Mouse (Mus musculus): ENCODE measurements around the gene Flrt2. TPM values are rescaled to one million over a fixed set of nuclear protein-coding genes. Genes with fewer than 3 reads are reported as not detected.

Gene Flrt2
- polyA plus RNA-seq, 1 experiment = 1.1 TPM

GRCm38 (mm10) chr12:95675711-95676110, 16.3 kb upstream of the Flrt2 start:
- H3K4me3 ChIP-seq (ENCODE audit: control insufficient read depth, insufficient read depth, low read length) = no peak overlapping the region
- TF ChIP-seq CTCF (IDR thresholded peaks at IDR 0.05; ENCODE audit: borderline replicate concordance, control insufficient read depth, extremely low read depth, insufficient read depth, low read length, poor library complexity) = no peak
- TF ChIP-seq POLR2A (IDR thresholded peaks at IDR 0.05; ENCODE audit: control insufficient read depth, extremely low read depth, insufficient read depth, low read length, poor library complexity) = no peak
- no peaks in the 10 kb centered on the region for H3K36me3 ChIP-seq (ENCODE audit: control insufficient read depth, insufficient read depth, low read length)
- 68% methylated on average over 5 of the region's 5 CpGs for WGBS
- no peak overlapping the region for H3K27ac ChIP-seq (ENCODE audit: control insufficient read depth, insufficient read depth, low read length)
- H3K4me1 ChIP-seq (replicated peaks; ENCODE audit: control insufficient read depth, insufficient read depth, low read length) = no peaks in the 10 kb centered on the region
- H3K27me3 ChIP-seq (ENCODE audit: control insufficient read depth, insufficient read depth, low read length) = no peaks in the 10 kb centered on the region
- DNase-seq = no peak

GRCm38 (mm10) chr12:95690819-95691218, 1.2 kb upstream of the Flrt2 start:
- H3K27ac ChIP-seq (ENCODE audit: control insufficient read depth, insufficient read depth, low read length) = no peak overlapping the region
- H3K36me3 ChIP-seq (ENCODE audit: control insufficient read depth, insufficient read depth, low read length) = no peaks in the 10 kb centered on the region
- no peaks in the 10 kb centered on the region; the same call in 1 of the 2 replicates for H3K27me3 ChIP-seq (ENCODE audit: control insufficient read depth, insufficient read depth, low read length)

GRCm38 (mm10) chr12:95692948-95693650, 1.1 kb downstream of the Flrt2 start:
- no peak overlapping the region for H3K4me3 ChIP-seq (ENCODE audit: control insufficient read depth, insufficient read depth, low read length)
- no peak for TF ChIP-seq POLR2A (IDR thresholded peaks at IDR 0.05; ENCODE audit: control insufficient read depth, extremely low read depth, insufficient read depth, low read length, poor library complexity)
- no peak for TF ChIP-seq CTCF (IDR thresholded peaks at IDR 0.05; ENCODE audit: borderline replicate concordance, control insufficient read depth, extremely low read depth, insufficient read depth, low read length, poor library complexity)

More at GRCm38 (mm10) chr12:95690819-95691218, 1.2 kb upstream of the Flrt2 start:
- Histone ChIP-seq H3K4me1 (replicated peaks; ENCODE audit: control insufficient read depth, insufficient read depth, low read length) (no peaks in the 10 kb centered on the region), H3K4me3 (ENCODE audit: control insufficient read depth, insufficient read depth, low read length) (no peak overlapping the region)
- 25% methylated on average over 9 of the region's 9 CpGs for WGBS
- no peak for TF ChIP-seq POLR2A (IDR thresholded peaks at IDR 0.05; ENCODE audit: control insufficient read depth, extremely low read depth, insufficient read depth, low read length, poor library complexity)
- no peak for TF ChIP-seq CTCF (IDR thresholded peaks at IDR 0.05; ENCODE audit: borderline replicate concordance, control insufficient read depth, extremely low read depth, insufficient read depth, low read length, poor library complexity)
- DNase-seq = no peak

GRCm38 (mm10) chr12:95693651-95694471, 1.8 kb downstream of the Flrt2 start:
- no peaks in the 10 kb centered on the region for H3K36me3 ChIP-seq (ENCODE audit: control insufficient read depth, insufficient read depth, low read length)
- TF ChIP-seq POLR2A (IDR thresholded peaks at IDR 0.05; ENCODE audit: control insufficient read depth, extremely low read depth, insufficient read depth, low read length, poor library complexity) (no peak), CTCF (IDR thresholded peaks at IDR 0.05; ENCODE audit: borderline replicate concordance, control insufficient read depth, extremely low read depth, insufficient read depth, low read length, poor library complexity) (no peak)
- no peak for DNase-seq
- H3K27me3 ChIP-seq (ENCODE audit: control insufficient read depth, insufficient read depth, low read length) = no peaks in the 10 kb centered on the region; the same call in 1 of the 2 replicates
- no peak overlapping the region for H3K27ac ChIP-seq (ENCODE audit: control insufficient read depth, insufficient read depth, low read length)
- no peaks in the 10 kb centered on the region for H3K4me1 ChIP-seq (replicated peaks; ENCODE audit: control insufficient read depth, insufficient read depth, low read length)
- H3K4me3 ChIP-seq (ENCODE audit: control insufficient read depth, insufficient read depth, low read length) = no peak overlapping the region
- WGBS = 2% methylated on average over 28 of the region's 28 CpGs

More at GRCm38 (mm10) chr12:95692948-95693650, 1.1 kb downstream of the Flrt2 start:
- WGBS = 10% methylated on average over 13 of the region's 13 CpGs
- Histone ChIP-seq H3K27me3 (ENCODE audit: control insufficient read depth, insufficient read depth, low read length) (no peaks in the 10 kb centered on the region; the same call in 1 of the 2 replicates), H3K27ac (ENCODE audit: control insufficient read depth, insufficient read depth, low read length) (no peak overlapping the region), H3K4me1 (replicated peaks; ENCODE audit: control insufficient read depth, insufficient read depth, low read length) (no peaks in the 10 kb centered on the region), H3K36me3 (ENCODE audit: control insufficient read depth, insufficient read depth, low read length) (no peaks in the 10 kb centered on the region)
- DNase-seq = no peak

GRCm38 (mm10) chr12:95694507-95694906, 2.5 kb downstream of the Flrt2 start:
- DNase-seq = no peak
- Histone ChIP-seq H3K27me3 (ENCODE audit: control insufficient read depth, insufficient read depth, low read length) (no peaks in the 10 kb centered on the region; the same call in 1 of the 2 replicates), H3K4me1 (replicated peaks; ENCODE audit: control insufficient read depth, insufficient read depth, low read length) (no peaks in the 10 kb centered on the region), H3K36me3 (ENCODE audit: control insufficient read depth, insufficient read depth, low read length) (no peaks in the 10 kb centered on the region), H3K4me3 (ENCODE audit: control insufficient read depth, insufficient read depth, low read length) (no peak overlapping the region), H3K27ac (ENCODE audit: control insufficient read depth, insufficient read depth, low read length) (no peak overlapping the region)
- TF ChIP-seq CTCF (IDR thresholded peaks at IDR 0.05; ENCODE audit: borderline replicate concordance, control insufficient read depth, extremely low read depth, insufficient read depth, low read length, poor library complexity) = no peak
- no peak for TF ChIP-seq POLR2A (IDR thresholded peaks at IDR 0.05; ENCODE audit: control insufficient read depth, extremely low read depth, insufficient read depth, low read length, poor library complexity)
- 5% methylated on average over 8 of the region's 8 CpGs for WGBS

GRCm38 (mm10) chr12:95694991-95695833, 3.2 kb downstream of the Flrt2 start:
- H3K4me3 ChIP-seq (ENCODE audit: control insufficient read depth, insufficient read depth, low read length) = peak overlapping the region; percentile 2
- H3K27me3 ChIP-seq (ENCODE audit: control insufficient read depth, insufficient read depth, low read length) = no peaks in the 10 kb centered on the region; the same call in 1 of the 2 replicates
- no peak overlapping the region for H3K27ac ChIP-seq (ENCODE audit: control insufficient read depth, insufficient read depth, low read length)
- no peak for DNase-seq
- 2% methylated on average over 68 of the region's 68 CpGs for whole genome bisulfite sequencing
- H3K4me1 ChIP-seq (replicated peaks; ENCODE audit: control insufficient read depth, insufficient read depth, low read length) = no peaks in the 10 kb centered on the region
- H3K36me3 ChIP-seq (ENCODE audit: control insufficient read depth, insufficient read depth, low read length) = no peaks in the 10 kb centered on the region
- TF ChIP-seq POLR2A (IDR thresholded peaks at IDR 0.05; ENCODE audit: control insufficient read depth, extremely low read depth, insufficient read depth, low read length, poor library complexity) (no peak), CTCF (IDR thresholded peaks at IDR 0.05; ENCODE audit: borderline replicate concordance, control insufficient read depth, extremely low read depth, insufficient read depth, low read length, poor library complexity) (no peak)

All from thymus, adult 2 months (tissue).